Mouse (Mus musculus) heart, embryonic 15.5 days (tissue): ENCODE measurements at regions not wholly inside any gene's neighbourhood (a gene's known extent, or its start where the extent isn't known, plus 50 kb on each side); places are given as distances from the start of the nearest gene placed in this dataset.

Experiments used
- ATAC-seq: fragments of 200-750 bp; cut with Nextera tagmentation; replicated peaks from 2 replicates; pipeline ENCODE4 v1.8.0; 2017; ENCODE audit warnings: low read depth, moderate TSS enrichment; ENCODE audit not compliant: insufficient number of reproducible peaks, insufficient read depth, low FRiP score
- H3K27ac ChIP-seq: fragments of 300-500 bp; sonication (generic); 2 replicates; pipeline ENCODE4 v1.5.1; 2015; ENCODE audit warnings: mild to moderate bottlenecking, inconsistent platforms
- H3K27me3 ChIP-seq: fragments of 300-500 bp; sonication (generic); 2 replicates; pipeline ENCODE4 v1.6.1; 2015; ENCODE audit warnings: inconsistent platforms
- H3K36me3 ChIP-seq: fragments of 300-500 bp; sonication (generic); 2 replicates; pipeline ENCODE4 v1.6.1; 2015; ENCODE audit warnings: mild to moderate bottlenecking, inconsistent platforms
- H3K4me1 ChIP-seq: fragments of 300-500 bp; sonication (generic); replicated peaks from 2 replicates; pipeline ENCODE4 v1.6.1; 2015; ENCODE audit warnings: inconsistent platforms
- H3K4me2 ChIP-seq: fragments of 300-500 bp; sonication (generic); 2 replicates; pipeline ENCODE4 v1.6.1; 2015; ENCODE audit warnings: inconsistent platforms, mild to moderate bottlenecking, moderate library complexity
- H3K4me3 ChIP-seq: fragments of 300-500 bp; sonication (generic); 2 replicates; pipeline ENCODE4 v1.5.1; 2015; ENCODE audit warnings: mild to moderate bottlenecking, inconsistent platforms
- H3K9ac ChIP-seq: fragments of 300-500 bp; sonication (generic); 2 replicates; pipeline ENCODE4 v1.6.1; 2015; ENCODE audit warnings: mild to moderate bottlenecking, inconsistent platforms
- H3K9me3 ChIP-seq: fragments of 300-500 bp; sonication (generic); replicated peaks from 2 replicates; pipeline ENCODE4 v1.6.1; 2016; ENCODE audit warnings: inconsistent platforms
- WGBS: fragments of 180-500 bp; shearing (Covaris S2); methylation state at CpG from one replicate; pipeline ENCODE4 v1.1.7; 2015; ENCODE audit warnings: mixed read lengths; 5-methylcytosine and 5-hydroxymethylcytosine counted together

GRCm38 (mm10) chr12:74389811-74390210, 73.6 kb upstream of the Gm11042 start:
- no peak for ATAC-seq
- H3K4me1 ChIP-seq: no peaks in the 10 kb centered on the region
- no peaks in the 10 kb centered on the region for H3K9me3 ChIP-seq
- H3K36me3 ChIP-seq: no peaks in the 10 kb centered on the region
- no peak overlapping the region for H3K27ac ChIP-seq
- H3K27me3 ChIP-seq: no peaks in the 10 kb centered on the region
- WGBS: 73% methylated on average over 6 of the region's 6 CpGs
- H3K9ac ChIP-seq: no peak overlapping the region
- H3K4me2 ChIP-seq: no peak overlapping the region
- H3K4me3 ChIP-seq: no peak overlapping the region
